Mouse (Mus musculus): ENCODE results near the gene Tmem179b.

Gene Tmem179b

DNA sequence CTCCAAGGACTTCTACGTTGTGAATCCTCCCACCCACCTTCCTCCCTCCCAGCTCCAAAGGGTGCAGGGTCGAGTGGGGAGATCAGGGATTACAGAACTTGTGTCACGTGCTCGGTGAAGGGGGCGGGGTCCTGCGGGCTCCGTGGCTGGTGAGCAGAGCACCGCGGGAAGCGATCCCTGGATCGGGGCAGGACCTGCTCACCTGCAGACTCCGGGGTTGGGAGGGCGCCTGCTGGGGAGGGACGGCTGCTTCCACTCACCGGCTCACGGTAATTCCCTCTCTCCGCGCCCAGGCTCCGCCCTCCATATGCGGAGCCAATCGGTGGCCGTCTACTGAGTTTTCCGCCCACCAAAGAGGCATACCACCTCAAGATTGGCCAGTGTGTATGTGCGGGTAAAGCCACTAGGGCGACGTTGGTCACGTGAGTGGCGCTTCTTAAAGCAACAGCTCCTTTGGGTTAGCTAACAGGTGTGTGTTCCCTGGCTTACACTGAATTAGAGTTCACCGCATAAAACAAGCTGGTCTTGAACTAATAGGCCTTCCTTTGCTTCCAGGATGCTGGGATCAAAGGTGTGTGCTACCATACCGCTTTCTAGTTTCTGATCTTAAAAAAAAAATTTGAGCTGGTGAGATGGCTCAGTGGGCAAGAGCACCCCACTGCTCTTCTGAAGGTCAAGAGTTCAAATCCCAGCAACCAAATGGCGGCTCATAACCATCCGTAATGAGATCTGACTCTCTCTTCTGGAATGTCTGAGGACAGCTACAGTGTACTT is 11.9 kb upstream of the Tmem179b start, which contains the start of gene Taf6l:
TSS of gene Taf6l (minus strand) at position 410 of the 774 bp plus-strand sequence.
- peak; percentile 94 for DNase-seq (ENCODE audit: low spot score)

DNA sequence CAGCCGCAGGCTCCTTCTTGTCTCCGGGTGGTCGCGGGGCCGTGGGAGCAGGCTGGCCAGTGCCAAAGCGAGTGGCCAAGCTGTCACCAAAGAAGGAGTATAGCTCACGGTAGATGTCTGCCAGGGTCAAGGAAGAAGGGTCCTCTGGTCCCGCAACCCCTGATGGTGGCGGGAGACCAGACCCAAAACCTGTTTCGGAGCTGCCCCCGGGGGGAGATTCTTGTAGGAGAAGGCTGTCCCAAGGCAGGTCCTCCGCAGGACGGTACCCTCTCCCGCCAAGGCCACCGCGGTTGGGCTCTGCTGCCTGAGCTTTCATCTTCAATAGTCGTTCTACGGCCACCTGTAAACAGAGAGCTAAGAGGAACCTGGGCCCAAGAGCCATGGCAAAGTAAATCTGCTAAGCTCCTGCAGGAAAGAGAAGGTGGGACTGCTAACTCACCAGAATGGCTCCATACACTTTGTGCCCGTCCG is 719 bp upstream of the Tmem179b start:
- DNase-seq (ENCODE audit: low spot score) = no peak

DNA sequence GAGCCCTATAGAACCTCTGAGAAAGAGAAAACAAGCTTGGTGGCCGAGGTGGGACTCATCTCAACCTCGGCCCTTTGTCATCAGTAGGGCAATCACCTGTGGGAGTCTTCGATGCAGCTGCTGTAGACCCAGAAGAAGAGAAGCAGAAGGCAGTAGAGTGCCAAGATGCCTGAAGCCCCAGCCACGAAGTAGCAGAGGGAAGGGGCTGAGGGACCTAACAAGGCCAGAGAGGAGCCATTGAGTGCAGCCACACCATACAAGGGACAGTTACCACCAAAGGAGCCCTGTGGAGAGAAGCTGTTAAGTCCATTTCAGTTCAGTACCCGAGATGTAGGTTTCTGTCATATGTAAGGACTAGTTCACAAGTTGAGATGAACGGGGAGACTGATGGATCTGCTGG is 858 bp downstream of the Tmem179b start:
- no peak for DNase-seq (ENCODE audit: low spot score)

DNA sequence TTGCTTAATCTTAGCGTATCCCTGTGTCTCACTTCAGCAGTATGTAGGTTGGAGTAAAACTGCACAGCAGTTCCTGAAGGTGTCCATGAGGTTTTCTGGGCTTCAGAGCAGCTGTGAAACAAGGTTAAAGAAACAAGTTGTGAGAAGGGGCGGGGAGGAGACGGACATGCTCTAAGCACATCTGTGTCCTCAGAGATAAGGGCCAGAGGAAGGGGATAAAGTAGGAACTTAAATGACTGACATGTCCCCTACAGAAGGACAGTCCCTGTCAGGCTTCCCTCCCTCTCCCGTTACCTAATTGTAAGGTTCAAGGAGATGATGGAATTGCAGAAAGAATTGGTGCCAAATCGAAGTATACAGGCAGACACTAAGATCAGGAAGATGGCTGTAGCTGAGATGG is 1.3 kb downstream of the Tmem179b start:
- no peak for DNase-seq (ENCODE audit: low spot score)

DNA sequence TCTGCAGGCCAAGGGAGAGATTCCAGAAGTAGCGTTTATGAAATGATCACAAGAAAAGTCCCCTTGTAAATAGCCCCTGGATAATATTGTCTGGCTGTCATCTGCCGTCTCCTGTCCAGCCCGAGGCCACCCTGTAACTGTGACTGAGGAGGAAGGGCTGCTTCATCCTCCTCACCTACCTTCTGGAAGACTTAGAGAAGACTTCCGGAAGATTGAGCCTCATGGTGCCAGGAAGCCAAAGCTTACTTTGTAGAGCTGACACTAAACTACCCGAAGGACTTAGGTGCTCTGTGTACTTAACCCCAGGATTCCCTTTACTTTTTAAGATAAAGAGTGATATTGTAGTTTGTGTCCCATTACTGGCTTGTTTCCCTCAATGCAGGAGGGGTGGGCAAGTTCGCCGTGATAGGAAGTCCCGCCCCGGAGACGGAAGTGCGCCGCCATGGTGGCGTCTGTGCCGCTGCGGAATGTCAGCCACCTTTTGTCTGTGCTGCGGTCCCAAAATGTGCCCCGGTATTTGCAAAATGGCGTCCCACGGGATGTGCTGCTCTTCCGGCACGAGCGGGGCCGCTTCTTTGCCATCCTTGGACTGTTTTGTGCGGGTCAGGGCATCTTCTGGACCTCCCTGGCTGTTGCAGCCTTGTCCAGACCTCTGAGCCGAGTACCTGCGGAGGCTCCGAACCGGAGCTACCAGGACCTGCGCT is 3.5 kb downstream of the Tmem179b start, which contains the start of gene Tmem223:
TSS of gene Tmem223 (plus strand) at position 430 of the 704 bp plus-strand sequence.
- peak; percentile 56 for DNase-seq (ENCODE audit: low spot score)

DNA sequence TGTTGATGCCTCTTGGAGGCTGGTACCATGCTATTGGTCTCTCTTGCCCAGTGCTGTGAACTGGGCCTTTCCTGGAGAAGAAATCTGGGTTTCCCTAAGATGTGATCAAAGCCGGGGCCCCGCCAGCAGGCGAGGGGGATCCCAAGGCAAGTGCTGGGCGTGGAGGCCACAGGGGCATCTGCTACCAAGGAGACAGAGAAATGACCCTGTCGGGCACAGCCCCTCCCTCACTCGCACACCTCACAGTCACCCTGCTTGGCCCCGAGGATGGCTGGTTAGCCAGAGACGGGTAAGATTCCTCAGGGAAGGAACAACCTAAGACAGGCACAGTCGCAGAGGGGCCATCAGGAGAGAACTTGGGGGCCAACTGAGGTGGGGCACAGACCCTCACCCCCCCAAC is 8.7 kb downstream of the Tmem179b start:
- no peak for DNase-seq (ENCODE audit: low spot score)

DNA sequence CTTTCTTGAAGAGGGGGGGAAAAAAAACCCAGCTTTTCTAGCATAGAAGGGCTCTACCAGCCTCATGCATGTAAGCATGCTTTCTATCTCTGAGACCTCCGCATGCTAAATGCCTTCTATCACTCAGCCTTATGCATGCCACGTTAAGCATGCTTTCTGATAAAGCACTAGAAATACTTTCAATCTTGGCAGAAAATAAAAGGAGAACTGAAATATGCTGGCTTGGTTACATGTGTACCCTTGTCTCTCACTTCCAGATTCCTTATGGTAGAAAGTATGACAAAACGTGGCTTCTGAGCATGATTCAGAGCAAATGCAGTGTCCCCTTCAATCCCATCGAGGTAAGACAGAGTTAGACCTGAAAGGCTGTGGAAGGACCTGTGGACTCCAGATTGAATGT is 11.0 kb downstream of the Tmem179b start:
- DNase-seq (ENCODE audit: low spot score) = no peak

DNA sequence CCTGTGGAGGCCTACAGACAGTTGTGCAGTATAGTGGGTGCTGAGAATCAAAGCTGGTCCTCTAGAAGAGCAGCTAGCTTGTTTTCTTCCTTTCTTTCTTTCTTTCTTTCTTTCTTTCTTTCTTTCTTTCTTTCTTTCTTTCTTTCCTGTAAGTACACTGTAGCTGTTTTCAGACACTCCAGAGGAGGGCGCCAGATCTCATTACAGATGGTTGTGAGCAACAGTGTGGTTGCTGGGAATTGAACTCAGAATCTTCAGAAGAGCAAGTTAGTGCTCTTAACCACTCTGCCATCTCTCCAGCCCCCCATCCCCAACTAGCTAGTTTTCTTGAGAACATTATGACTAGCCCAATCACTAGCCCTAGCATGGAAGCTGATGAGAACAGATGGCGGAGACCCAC is 13.5 kb downstream of the Tmem179b start:
- no peak for DNase-seq (ENCODE audit: low spot score)

DNA sequence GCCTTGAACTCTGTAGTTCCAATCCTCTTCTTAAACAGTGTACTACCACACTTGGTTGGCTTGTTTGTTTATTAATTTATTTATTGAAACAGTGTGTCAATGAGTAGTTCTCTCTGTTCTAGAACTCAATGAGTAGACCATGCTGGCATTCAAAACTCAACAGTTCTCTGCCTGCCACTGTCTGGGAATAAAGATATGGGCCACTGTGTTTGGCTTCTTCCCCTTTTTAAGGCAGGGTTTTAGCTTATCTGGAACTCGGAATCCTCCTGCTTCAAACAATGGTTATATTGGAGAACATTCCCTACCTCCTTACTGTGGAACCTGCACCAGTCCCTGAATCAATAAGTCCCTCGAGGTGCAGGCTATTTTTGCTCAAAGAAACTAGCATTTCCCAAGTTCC is 15.4 kb downstream of the Tmem179b start:
- DNase-seq (ENCODE audit: low spot score) = no peak

DNA sequence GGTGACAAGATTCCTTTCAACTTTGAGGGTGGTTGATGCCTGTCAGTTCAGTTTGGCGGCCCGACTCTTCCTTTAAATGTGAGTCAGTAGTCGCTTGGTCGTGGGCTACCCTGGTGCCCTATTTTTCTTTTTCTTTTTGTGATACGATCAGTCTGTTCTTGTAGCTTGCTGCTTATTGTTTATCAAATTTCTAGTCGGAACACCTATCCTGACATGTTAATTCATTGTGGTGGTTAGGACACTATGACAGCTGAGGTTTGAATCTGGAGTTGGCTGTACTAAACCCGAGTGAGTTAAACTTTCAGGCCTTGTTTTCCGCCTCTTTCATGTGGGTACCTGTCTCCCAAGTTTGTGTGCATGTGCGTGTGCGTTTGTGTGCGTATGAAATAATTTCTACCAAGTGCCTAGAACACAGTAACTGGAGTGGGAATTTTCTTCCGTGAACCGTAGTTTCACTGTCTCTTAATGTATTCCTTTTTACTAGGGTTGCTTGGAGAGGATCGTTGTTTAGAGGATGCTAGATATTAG is 16.7 kb downstream of the Tmem179b start:
- no peak for DNase-seq (ENCODE audit: low spot score)

DNA sequence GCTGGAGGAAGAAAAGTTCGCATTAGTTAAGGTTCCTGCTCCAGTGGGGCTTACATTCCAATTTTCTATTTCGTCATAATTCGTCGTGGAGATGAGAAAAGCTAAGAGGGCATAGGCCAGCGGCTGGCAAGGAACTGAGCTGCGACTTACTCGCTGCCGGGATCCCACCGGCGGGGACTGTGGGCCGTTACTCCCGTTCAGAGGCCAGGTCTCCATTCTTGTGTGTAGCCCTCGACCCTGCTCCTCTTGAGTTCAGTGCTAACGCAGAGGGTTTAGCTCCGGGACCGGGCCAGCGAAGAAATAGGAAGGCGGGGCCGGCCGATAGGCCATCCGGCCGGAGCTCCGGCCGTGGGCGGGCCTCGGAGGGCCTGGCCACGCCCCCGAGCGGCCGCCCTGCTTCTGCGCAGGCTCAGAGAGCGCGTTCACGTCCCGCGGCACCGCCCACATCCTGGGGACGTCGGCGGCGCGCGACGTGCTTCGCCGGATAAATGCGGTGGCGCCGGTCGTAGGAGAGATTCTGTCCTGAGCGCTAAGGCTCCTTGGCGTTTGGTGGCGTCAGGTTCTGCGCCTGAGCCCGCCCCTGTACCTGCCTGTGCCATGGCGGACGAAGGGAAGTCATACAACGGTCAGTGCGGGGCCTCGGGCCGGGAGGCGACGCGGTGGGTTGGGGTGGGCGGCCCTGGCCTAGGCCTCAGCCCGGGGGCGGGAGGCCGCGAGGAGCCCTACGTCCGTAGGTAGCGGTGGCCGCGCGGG is 17.5 kb downstream of the Tmem179b start, which contains the start of gene Nxf1:
TSS of gene Nxf1 (plus strand) at position 439 of the 753 bp plus-strand sequence.
- peak; percentile 65 for DNase-seq (ENCODE audit: low spot score)

DNA sequence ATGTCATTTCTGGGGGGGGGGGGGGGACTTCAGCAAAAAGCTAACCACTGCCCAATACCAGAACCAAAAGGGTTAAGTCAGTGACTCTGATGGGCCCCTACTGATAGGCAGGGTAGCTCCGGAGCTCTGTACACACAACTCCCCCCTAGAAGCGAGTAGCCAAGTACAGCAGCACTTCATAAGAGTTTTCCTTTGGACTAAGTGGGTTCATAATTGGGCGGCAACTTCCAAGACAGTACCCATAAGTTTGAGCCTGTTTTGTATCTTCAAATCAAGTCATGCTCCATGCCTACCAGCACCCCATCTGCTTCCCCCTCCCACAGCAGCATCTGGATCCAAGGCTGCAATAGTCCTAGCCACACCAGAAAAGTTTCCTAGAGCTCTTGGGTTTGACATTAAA is 18.6 kb downstream of the Tmem179b start:
- no peak for DNase-seq (ENCODE audit: low spot score)

DNA sequence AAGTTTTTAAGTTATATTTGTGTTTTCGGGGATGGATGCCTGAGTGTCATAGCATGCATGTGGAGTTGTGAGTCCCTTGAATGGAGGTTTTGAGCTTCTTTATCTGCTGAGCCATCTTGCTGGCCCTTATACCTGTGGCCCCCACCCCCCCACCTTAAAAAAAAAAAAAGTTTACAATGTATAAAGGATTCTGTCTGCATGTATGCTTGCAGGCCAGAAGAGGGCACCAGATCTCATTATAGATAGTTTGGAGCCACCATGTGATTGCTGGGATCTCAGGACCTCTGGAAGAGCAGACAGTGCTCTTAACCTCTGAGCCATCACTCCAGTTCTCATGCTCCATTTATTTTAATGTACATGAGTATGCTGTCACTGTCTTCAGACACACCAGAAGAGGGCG is 26.9 kb downstream of the Tmem179b start:
- DNase-seq (ENCODE audit: low spot score) = no peak

DNA sequence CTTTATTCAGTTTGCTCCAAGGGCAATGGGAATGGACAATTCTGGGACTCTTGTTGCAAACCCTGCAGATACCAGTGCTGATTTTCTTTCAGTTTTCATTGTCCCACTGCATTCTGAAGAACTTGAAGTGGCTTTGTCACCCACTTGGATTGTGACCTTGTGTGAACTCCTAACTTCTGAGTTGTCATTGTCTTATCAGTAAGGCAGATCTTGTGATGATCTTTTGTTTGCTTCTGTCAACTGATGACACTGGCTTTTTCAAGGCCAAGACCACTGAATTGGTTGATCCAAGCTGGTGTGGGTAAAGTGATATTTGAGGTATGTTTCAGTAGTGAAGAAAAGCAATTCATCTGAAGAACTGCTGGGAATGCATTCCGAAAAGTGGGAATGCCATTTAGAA is 28.9 kb downstream of the Tmem179b start:
- DNase-seq (ENCODE audit: low spot score) = no peak

DNA sequence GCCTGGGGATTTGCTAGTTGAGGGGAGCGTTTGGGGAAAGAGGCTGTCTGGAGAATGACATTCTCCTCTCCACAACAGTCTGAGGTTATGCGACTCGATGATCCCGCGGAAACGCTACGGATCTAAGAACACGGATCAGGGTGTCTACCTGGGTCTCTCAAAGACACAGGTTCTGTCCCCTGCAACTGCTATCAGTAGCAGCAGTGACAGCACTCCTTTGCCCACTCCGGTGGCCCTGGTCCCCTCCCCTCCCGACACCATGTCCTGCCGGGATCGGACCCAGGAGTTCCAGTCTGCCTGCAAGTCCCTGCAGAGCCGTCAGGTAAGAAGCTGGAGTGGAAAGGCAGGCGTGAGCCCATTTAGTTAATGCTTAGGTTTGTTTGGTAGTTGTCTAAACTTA is 32.1 kb downstream of the Tmem179b start:
- no peak for DNase-seq (ENCODE audit: low spot score)

DNA sequence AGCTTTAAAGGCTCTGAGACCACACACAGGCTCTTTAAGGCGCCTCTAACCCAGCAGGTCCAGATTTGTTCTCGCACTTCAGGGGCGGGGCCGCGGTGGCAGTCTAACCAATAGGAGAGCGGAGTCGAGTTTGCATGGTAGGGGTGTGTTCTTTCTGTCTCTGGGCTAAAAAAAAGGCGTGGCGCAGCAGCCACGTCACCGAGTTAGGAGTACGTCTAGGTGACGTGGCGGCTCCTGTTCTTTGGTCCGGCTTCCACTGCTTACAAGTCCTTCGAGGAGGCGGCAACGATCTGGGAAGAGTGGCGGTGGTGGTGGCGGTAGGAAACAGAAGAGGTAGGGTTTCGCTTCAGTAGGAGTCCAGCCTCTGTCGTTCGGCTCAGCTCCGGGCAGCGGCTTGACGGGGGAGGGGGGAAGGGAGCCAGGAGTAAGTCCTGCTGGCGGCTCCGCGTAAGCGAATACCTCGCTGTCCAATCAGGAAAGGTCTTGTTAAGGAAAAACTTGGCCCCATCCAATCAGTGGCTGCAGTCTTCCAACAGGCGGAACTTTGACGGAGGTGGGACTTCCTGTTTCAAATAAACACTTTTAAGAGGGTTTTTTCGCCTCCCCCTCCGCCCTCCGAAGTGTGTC is 32.9 kb downstream of the Tmem179b start, which contains the start of gene Stx5a:
TSS of gene Stx5a (plus strand) at position 171 of the 627 bp plus-strand sequence.
- peak; percentile 97 for DNase-seq (ENCODE audit: low spot score)

DNA sequence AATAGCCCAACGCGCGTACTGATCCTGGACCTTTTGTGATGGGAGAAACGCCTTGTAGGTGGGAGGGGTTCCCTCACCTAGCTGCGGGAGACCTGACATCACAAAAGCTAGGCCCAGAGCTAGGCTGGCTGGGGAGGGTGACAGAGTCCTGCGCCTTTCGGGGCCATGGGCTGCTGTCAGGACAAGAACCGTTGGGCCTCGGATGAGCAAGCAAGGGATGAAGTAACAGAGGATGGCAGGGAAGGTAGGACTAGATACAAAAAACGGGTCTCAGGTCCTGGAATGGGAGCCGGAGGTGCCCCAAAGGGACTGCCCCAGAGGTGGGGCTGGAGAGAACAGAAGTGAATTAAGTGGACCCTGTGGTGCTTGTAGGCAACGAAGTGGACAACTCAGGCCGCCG is 33.7 kb downstream of the Tmem179b start, which contains the start of gene 1700092M07Rik:
TSS of gene 1700092M07Rik (plus strand) at position 116 of the 400 bp plus-strand sequence.
- no peak for DNase-seq (ENCODE audit: low spot score)

DNA sequence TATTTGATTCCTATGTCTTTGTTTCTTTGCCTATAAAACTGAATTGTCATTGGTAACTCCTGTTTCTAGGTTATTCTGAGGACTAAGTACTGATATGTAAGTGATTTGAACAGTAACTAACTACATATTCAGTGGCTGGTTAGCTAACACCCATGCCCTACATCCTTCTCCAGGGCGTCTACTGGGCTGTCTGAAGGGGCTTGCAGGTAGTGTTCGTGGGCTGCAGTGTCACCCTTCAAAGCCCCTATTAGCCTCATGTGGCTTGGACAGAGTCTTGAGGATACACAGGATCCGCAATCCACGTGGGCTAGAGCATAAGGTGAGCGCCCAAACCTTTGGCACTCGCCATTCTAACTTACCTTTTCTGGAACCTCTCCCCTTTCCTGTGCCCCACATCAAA is 34.6 kb downstream of the Tmem179b start:
- no peak for DNase-seq (ENCODE audit: low spot score)

DNA sequence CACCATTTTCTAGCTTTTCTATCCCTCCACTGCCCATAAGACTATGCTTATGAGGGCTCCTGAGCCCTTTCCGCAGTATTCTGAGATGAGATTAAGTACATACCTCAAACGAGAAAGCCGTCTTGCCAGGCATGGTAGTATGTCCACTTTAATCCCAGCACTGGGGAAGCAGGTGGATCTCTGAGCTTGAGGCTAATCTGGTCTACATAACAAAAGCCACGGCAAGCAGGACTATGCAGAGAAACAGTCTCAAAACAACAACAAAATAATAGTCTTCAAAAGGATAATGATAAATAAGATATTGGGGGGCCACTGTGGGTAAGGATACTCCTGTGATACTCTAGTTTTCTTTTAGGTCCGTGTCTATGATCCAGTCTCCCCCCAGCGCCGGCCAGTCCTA is 35.4 kb downstream of the Tmem179b start:
- no peak for DNase-seq (ENCODE audit: low spot score)

DNA sequence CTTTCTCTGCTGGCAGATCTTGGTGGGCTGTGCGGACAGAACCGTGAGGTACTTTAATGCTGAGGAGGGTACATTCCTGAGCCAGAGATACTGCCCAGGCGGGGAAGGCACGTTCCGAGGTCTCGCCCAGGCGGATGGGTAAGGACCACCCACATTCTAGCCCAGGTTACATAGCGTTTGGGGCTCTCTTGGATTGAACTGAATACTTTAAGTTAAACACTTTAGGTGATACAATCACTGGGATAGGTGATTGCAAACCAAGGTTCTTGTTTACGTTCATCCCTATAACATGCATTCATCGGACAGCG is 38.2 kb downstream of the Tmem179b start:
- DNase-seq (ENCODE audit: low spot score) = no peak

DNA sequence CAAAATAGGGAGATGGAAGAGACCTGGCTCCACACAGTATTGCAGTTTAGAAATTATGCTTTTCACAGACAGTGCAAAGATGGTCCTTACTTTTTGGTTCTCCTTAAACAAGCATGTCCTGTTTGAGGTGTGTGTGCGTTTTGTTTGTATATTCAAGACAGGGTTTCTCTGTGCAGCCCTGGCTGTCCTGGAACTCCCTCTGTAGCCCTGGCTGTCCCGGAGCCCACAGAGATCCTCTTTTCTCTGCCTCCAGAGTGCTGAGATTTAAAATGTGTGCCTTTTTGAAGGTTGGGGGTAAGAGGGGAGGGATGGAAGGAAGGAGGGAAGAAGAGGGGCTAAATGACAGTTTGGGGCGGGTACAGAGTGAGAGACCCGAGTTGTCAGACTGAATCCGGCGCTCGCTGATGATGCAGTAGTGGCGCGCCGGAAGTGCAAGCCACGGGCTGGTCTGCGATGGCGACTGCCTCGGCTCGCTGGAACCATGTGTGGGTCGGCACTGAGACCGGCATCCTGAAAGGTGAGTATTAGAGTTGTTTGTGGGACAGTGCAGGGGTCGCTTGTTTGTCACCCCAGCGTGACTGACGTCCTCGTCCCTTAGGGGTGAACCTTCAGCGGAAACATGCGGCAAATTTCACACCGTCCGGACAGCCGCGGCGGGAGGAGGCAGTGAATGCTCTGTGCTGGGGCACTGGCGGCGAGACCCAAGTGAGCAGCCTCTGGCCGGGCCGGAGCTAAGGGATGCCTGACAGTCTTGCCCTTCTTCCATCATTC is 38.7 kb downstream of the Tmem179b start, which contains the start of gene Wdr74:
TSS of gene Wdr74 (plus strand) at position 439 of the 771 bp plus-strand sequence.
- DNase-seq (ENCODE audit: low spot score) = peak; percentile 78

Data from layer of hippocampus, adult 9-10 months (tissue).